Mouse (Mus musculus) urinary bladder, postnatal 4 days (tissue): ENCODE results near the gene Slc2a13.

Source experiments
- DNase-seq, 2 experiments: peaks; one replicate each; pipeline ENCODE4 v3.0.0; 2021 to 2022; ENCODE audit warnings: low spot score in 2 of 2

Gene Slc2a13

GRCm38 (mm10) chr15:91373203-91373584, 199.9 kb downstream of the Slc2a13 start:
- peak in 1 of 2 experiments; percentile 31 for DNase-seq

DNA sequence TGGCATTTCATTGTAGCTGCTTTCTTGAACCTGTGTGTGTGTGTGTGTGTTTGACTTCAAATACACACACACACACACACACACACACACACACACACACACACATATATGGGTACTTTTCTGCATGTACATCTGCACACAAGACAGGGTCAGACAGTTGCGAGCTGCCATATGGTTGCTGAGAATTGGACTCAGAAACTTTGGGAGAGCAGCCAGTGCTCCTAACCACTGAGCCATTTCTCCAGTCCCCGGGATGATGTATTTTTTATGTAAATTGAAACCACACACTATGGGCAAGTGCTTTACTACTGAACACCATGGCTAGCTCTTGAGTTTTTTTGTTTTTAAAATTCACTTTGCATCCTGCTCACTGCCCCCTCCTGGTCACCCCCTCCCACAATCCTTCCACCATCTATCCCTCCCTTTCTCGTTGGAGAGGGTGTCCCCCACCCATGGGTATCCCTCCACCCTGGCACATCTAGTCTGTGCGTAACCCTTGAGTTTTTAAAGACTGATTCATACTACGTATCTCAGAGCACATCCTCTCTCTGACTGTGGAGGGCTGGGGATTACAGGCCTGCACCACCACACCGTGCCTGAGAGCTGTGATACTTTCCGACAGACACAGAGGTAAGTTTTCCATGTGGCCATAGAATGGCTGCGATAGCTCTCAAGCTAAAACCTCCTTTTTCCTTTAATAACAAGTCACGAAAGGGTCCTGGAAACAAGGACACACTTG, 200.4 kb downstream of the Slc2a13 start:
- DNase-seq: no peak

DNA sequence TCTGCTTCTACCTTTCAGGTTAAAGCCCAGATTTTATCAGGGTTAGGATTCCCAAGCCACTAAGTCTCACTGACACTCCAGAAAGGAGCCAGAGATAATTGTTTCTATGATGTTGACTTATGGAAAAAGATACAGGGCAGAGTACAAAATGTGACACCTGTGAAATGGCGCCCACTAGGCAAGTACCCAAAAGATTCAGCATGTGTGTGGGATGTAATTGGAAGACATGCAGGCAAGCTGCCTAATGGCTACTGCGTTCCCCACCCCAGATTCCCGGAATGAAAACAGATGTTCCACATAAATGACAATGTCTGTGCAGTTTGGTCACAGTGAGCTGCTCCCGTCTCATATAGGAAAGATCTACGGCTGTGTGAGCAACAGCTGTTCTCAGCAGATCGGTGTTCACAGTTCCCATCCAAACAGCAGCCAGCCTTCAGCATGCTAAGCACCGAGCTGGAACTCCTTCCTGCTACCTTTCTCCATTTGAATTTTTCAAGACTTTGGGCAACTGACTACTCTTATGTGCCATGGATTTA, 201.1 kb downstream of the Slc2a13 start:
- DNase-seq: no peak

- DNase-seq: no peak
These were observed 203.2 kb downstream of the Slc2a13 start for GRCm38 (mm10) chr15:91369736-91370449.

DNA sequence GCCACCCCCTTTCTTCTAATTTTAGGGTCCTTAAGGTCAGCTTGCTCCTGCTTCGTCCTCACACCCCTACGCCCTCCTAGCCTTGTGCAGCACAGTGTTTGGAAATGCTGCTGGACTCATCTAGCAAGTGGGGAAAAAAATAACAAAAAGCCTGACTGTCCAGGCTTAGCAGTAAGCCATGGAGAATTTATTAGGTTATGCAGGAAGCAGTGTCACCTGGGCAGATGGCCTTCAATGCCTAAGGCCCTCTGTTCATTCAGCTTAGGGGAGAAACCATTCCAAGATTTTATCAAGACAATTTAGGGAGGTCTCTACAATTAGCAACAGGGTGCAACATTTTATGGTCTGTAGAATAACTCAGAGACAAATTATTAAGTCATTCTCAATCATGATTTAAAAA, 212.6 kb downstream of the Slc2a13 start:
- DNase-seq: no peak

DNA sequence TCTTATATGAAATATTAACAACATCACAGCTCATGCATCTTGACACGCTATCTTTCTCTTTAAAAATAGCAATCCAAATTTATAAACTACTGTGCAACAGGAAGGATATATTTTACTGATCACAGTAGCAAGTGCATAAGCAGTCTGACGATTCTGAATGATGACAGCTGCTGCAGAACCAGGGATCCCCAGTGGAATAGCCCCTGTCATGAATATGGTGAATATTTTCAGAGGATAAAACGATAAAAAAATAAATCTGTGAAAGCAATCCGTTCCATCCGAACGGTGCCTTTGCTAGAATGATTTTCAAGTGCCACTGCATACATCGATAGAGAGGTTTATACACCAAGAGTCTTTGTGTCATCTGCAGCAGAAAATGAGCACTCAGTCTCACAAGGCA, 222.1 kb downstream of the Slc2a13 start:
- no peak for DNase-seq

DNA sequence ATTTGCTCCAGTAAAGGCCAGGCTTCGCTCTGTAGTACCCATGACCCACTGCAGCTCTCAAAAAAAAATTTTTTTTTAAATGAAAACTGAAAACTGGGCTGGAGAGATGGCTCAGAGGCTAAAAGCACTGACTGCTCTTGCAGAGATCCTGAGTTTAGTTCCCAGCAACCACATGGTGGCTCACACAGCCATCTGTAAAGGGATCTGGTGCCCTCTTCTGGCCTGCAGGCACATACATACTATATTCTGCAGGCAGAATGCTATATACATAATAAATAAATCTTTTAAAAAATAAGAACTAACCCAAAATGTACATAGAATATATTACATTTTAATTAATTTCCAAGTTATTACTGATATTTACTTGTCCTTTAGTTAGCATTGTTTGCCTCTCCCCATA, 234.7 kb downstream of the Slc2a13 start:
- no peak for DNase-seq

GRCm38 (mm10) chr15:91334416-91334900, 238.6 kb downstream of the Slc2a13 start:
- DNase-seq: no peak

DNA sequence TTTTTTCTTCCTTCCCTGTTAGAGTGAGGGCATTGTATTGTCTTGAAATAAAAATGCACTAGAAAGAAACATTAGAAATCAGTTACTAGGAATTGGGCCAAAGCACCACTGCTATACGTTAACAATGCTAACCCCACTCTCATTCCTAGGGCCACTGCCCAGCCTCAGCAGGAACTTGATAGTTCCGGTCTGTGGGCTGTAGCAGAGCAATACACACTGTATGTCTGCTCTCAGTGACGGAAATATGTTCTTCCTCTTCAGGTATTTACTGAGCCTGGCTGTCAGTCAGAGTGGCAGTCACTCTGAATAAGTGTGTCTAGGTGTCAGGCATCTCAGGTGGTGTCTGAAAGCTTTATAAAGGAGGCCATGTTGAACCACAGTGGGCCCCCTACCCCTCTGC, 245.3 kb downstream of the Slc2a13 start:
- no peak for DNase-seq

- DNase-seq: no peak
These were observed 246.0 kb downstream of the Slc2a13 start for GRCm38 (mm10) chr15:91327023-91327422.

GRCm38 (mm10) chr15:91319376-91319775, 253.7 kb downstream of the Slc2a13 start:
- DNase-seq: no peak

DNA sequence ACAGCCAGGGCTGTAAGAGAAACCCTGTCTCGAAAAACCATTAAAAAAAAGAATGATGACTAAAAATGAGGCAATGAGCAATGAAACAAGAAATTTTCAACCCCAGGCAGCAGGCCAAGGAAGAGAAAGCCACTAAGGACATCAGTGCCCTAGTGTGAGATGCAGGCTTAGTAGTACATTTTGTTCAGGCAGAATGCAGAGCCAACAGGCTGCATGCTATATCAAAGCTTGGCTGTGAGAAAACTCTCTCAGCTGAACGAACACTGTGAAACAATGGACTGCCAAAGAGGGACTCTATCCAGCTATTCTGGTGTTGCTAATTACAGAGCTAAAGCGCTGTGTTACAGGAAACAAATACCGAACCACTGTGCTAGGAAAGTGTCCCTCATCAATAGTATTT, 256.1 kb downstream of the Slc2a13 start:
- DNase-seq: no peak

- no peak for DNase-seq
These were observed 258.4 kb downstream of the Slc2a13 start for GRCm38 (mm10) chr15:91314402-91315318.

- no peak for DNase-seq
These were observed 268.7 kb downstream of the Slc2a13 start for GRCm38 (mm10) chr15:91304296-91304852.

GRCm38 (mm10) chr15:91301366-91301765, 271.7 kb downstream of the Slc2a13 start:
- DNase-seq: peak; percentile 71 to 91

- no peak for DNase-seq
These were observed 273.7 kb downstream of the Slc2a13 start for GRCm38 (mm10) chr15:91299319-91299835.

DNA sequence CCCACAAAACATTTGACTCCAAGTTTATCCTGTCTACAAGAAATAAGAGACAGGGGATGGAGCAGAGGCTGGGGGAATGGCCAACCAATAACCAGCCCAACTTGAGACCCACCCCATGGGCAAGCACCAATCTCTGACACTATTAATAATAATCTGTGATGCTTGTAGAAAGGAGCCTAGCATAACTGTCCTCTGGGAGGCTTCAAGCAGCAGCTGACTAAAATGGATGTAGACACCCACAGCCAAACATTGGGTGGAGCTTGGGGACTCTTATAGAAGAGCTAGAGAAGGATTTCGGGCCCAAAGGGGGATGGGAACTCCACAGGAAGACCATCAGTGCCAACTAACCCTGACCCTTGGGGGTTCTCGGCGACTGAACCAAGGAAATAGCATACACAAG, 289.6 kb downstream of the Slc2a13 start:
- DNase-seq: no peak

DNA sequence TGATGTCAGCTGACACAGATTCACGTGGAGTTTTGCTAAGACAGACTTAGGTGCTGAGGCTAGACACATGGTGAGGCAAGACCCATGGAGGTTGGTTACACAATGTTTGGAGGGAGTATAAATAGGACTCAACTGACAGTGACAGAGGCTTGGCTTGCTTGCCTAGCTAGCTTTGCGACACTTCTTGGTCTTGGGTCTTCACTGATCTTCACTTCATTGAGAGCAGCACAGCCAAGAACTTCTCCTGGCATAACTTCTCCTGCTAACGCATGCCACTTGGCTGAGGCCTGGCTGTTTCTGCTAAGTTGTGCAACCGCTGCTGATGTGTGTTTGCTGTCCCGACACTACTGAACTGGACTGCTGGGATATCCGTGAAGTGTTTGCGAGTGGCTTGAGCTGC, 290.2 kb downstream of the Slc2a13 start:
- DNase-seq: no peak

DNA sequence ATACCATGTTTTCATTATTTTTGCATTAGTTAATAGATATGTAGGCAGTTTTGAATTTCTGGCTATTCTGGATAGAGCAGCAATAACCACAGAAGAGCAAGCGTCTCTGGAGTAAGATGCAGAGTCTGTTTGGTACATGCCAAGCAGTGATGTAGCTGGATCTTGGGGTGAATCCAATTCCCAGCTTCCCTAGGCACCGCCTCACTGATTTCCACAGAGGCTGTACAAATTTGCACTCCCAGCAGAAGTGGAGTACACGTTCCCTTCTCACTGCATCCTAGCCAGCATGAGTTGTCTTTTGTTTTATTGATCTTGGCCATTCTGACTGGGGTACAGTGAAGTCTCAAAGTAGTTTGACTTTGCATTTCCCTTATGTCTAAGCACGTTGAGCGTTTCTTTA, 291.5 kb downstream of the Slc2a13 start:
- no peak for DNase-seq

GRCm38 (mm10) chr15:91279571-91279970, 293.5 kb downstream of the Slc2a13 start:
- DNase-seq: no peak

DNA sequence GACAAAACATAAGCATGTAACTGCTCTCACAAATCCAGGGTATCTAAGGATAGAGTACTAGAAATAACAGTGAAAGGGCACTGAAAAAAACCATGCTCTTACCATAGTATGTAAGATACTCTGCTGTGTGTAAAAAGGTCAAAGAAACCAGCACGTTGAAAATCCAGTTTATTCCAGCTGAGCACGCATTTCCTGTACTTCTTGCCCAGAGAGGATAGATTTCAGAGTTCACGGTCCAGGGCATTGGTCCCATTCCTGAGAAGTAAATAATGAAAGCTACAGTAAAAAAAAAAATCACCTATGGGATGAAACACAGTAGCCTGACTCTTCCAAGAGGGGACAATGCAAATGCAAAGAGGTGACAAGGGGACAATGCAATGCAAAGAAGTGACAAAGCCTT, 297.1 kb downstream of the Slc2a13 start:
- no peak for DNase-seq
